Mouse (Mus musculus) stomach, postnatal 0 days (tissue): ENCODE results near the gene Jph3.

ENCODE experiments used
- CTCF ChIP-seq: IDR thresholded peaks from 2 replicates; pipeline ENCODE4 v1.5.1; 2016; ENCODE audit warnings: antibody characterized with exemption, low read depth, mild to moderate bottlenecking, moderate library complexity
- EP300 ChIP-seq: optimal IDR thresholded peaks from 2 replicates; pipeline ENCODE3; 2016; ENCODE audit warnings: antibody characterized with exemption

- TF ChIP-seq CTCF, result peak; percentile 80
- TF ChIP-seq EP300, result no peak
Measured at GRCm38 (mm10) chr8:121832503-121832902, 103.1 kb downstream of the Jph3 start.
